Mouse (Mus musculus): Measurements from ENCODE around the gene Slit3.

Slit3 gene

GRCm38 (mm10) chr11:35178144-35178817 is 57.3 kb downstream of the Slit3 start:
- Histone ChIP-seq H3K4me3 (replicated peaks; ENCODE audit: low read length) (peak overlapping the region; percentile 69), H3K27me3 (ENCODE audit: insufficient read depth, low read length) (0 out of 2 replicates have a peak, but pooled peaks cover 7% of the 10 kb centered on the region), H3K9me3 (ENCODE audit: low read length) (no peaks in the 10 kb centered on the region), H3K4me1 (replicated peaks; ENCODE audit: low read depth, low read length) (peaks cover 11% of the 10 kb centered on the region), H3K36me3 (ENCODE audit: insufficient read depth, low read length) (no peaks in the 10 kb centered on the region)
- no peak for TF ChIP-seq CTCF (conservative IDR thresholded peaks at IDR 0.05; ENCODE audit: low read length)
- no peak for TF ChIP-seq NANOG (IDR thresholded peaks at IDR 0.05; ENCODE audit: borderline replicate concordance, low read length)
- TF ChIP-seq POU5F1 (IDR thresholded peaks at IDR 0.05; ENCODE audit: borderline replicate concordance, low read length), result no peak

- H3K27me3 ChIP-seq (ENCODE audit: insufficient read depth, low read length), result 0 out of 2 replicates have a peak, but pooled peaks cover 7% of the 10 kb centered on the region
- H3K4me1 ChIP-seq (replicated peaks; ENCODE audit: low read depth, low read length), result peaks cover 11% of the 10 kb centered on the region
- H3K4me3 ChIP-seq (replicated peaks; ENCODE audit: low read length), result no peak overlapping the region
- no peaks in the 10 kb centered on the region for H3K36me3 ChIP-seq (ENCODE audit: insufficient read depth, low read length)
- H3K9me3 ChIP-seq (ENCODE audit: low read length), result no peaks in the 10 kb centered on the region
- TF ChIP-seq NANOG (IDR thresholded peaks at IDR 0.05; ENCODE audit: borderline replicate concordance, low read length), result no peak
- TF ChIP-seq POU5F1 (IDR thresholded peaks at IDR 0.05; ENCODE audit: borderline replicate concordance, low read length), result no peak
Observed at GRCm38 (mm10) chr11:35179305-35179704, 58.3 kb downstream of the Slit3 start.

- Histone ChIP-seq H3K27me3 (ENCODE audit: insufficient read depth, low read length) (0 out of 2 replicates have a peak, but pooled peaks cover 4% of the 10 kb centered on the region), H3K4me3 (replicated peaks; ENCODE audit: low read length) (no peak overlapping the region), H3K9me3 (ENCODE audit: low read length) (no peaks in the 10 kb centered on the region; the same call in 1 of the 2 replicates), H3K36me3 (ENCODE audit: insufficient read depth, low read length) (no peaks in the 10 kb centered on the region), H3K4me1 (replicated peaks; ENCODE audit: low read depth, low read length) (peaks cover 9% of the 10 kb centered on the region)
- TF ChIP-seq CTCF (conservative IDR thresholded peaks at IDR 0.05; ENCODE audit: low read length) (no peak), POU5F1 (IDR thresholded peaks at IDR 0.05; ENCODE audit: borderline replicate concordance, low read length) (no peak), NANOG (IDR thresholded peaks at IDR 0.05; ENCODE audit: borderline replicate concordance, low read length) (no peak)
Observed at GRCm38 (mm10) chr11:35182887-35183286, 61.9 kb downstream of the Slit3 start.

GRCm38 (mm10) chr11:35194826-35195225 is 73.8 kb downstream of the Slit3 start:
- no peak for TF ChIP-seq NANOG (IDR thresholded peaks at IDR 0.05; ENCODE audit: borderline replicate concordance, low read length)
- TF ChIP-seq CTCF (conservative IDR thresholded peaks at IDR 0.05; ENCODE audit: low read length), result no peak
- TF ChIP-seq POU5F1 (IDR thresholded peaks at IDR 0.05; ENCODE audit: borderline replicate concordance, low read length), result no peak

GRCm38 (mm10) chr11:35196777-35197176 is 75.8 kb downstream of the Slit3 start:
- Histone ChIP-seq H3K4me1 (replicated peaks; ENCODE audit: low read depth, low read length) (no peaks in the 10 kb centered on the region), H3K36me3 (ENCODE audit: insufficient read depth, low read length) (no peaks in the 10 kb centered on the region), H3K27me3 (ENCODE audit: insufficient read depth, low read length) (no peaks in the 10 kb centered on the region), H3K9me3 (ENCODE audit: low read length) (no peaks in the 10 kb centered on the region), H3K4me3 (replicated peaks; ENCODE audit: low read length) (no peak overlapping the region)
- TF ChIP-seq NANOG (IDR thresholded peaks at IDR 0.05; ENCODE audit: borderline replicate concordance, low read length) (no peak), CTCF (conservative IDR thresholded peaks at IDR 0.05; ENCODE audit: low read length) (no peak), POU5F1 (IDR thresholded peaks at IDR 0.05; ENCODE audit: borderline replicate concordance, low read length) (no peak)

More at GRCm38 (mm10) chr11:35194826-35195225, 73.8 kb downstream of the Slit3 start:
- Histone ChIP-seq H3K27me3 (ENCODE audit: insufficient read depth, low read length) (no peaks in the 10 kb centered on the region), H3K4me1 (replicated peaks; ENCODE audit: low read depth, low read length) (no peaks in the 10 kb centered on the region), H3K9me3 (ENCODE audit: low read length) (no peaks in the 10 kb centered on the region), H3K4me3 (replicated peaks; ENCODE audit: low read length) (no peak overlapping the region), H3K36me3 (ENCODE audit: insufficient read depth, low read length) (no peaks in the 10 kb centered on the region)

- H3K9me3 ChIP-seq (ENCODE audit: low read length), result no peaks in the 10 kb centered on the region
- TF ChIP-seq CTCF (conservative IDR thresholded peaks at IDR 0.05; ENCODE audit: low read length) (no peak), POU5F1 (IDR thresholded peaks at IDR 0.05; ENCODE audit: borderline replicate concordance, low read length) (no peak)
Observed at GRCm38 (mm10) chr11:35198537-35199088, 77.6 kb downstream of the Slit3 start.

GRCm38 (mm10) chr11:35202332-35202731 is 81.3 kb downstream of the Slit3 start:
- Histone ChIP-seq H3K9me3 (ENCODE audit: low read length) (no peaks in the 10 kb centered on the region), H3K4me1 (replicated peaks; ENCODE audit: low read depth, low read length) (no peaks in the 10 kb centered on the region), H3K27me3 (ENCODE audit: insufficient read depth, low read length) (no peaks in the 10 kb centered on the region), H3K4me3 (replicated peaks; ENCODE audit: low read length) (no peak overlapping the region), H3K36me3 (ENCODE audit: insufficient read depth, low read length) (no peaks in the 10 kb centered on the region)
- TF ChIP-seq NANOG (IDR thresholded peaks at IDR 0.05; ENCODE audit: borderline replicate concordance, low read length), result no peak
- no peak for TF ChIP-seq CTCF (conservative IDR thresholded peaks at IDR 0.05; ENCODE audit: low read length)
- no peak for TF ChIP-seq POU5F1 (IDR thresholded peaks at IDR 0.05; ENCODE audit: borderline replicate concordance, low read length)

More at GRCm38 (mm10) chr11:35198537-35199088, 77.6 kb downstream of the Slit3 start:
- H3K4me3 ChIP-seq (replicated peaks; ENCODE audit: low read length), result no peak overlapping the region
- H3K27me3 ChIP-seq (ENCODE audit: insufficient read depth, low read length), result no peaks in the 10 kb centered on the region
- H3K36me3 ChIP-seq (ENCODE audit: insufficient read depth, low read length), result no peaks in the 10 kb centered on the region
- no peaks in the 10 kb centered on the region for H3K4me1 ChIP-seq (replicated peaks; ENCODE audit: low read depth, low read length)

GRCm38 (mm10) chr11:35203673-35204072 is 82.6 kb downstream of the Slit3 start:
- Histone ChIP-seq H3K9me3 (ENCODE audit: low read length) (no peaks in the 10 kb centered on the region), H3K4me3 (replicated peaks; ENCODE audit: low read length) (no peak overlapping the region), H3K4me1 (replicated peaks; ENCODE audit: low read depth, low read length) (no peaks in the 10 kb centered on the region), H3K27me3 (ENCODE audit: insufficient read depth, low read length) (no peaks in the 10 kb centered on the region), H3K36me3 (ENCODE audit: insufficient read depth, low read length) (no peaks in the 10 kb centered on the region)
- TF ChIP-seq CTCF (conservative IDR thresholded peaks at IDR 0.05; ENCODE audit: low read length), result no peak
- TF ChIP-seq POU5F1 (IDR thresholded peaks at IDR 0.05; ENCODE audit: borderline replicate concordance, low read length), result no peak
- TF ChIP-seq NANOG (IDR thresholded peaks at IDR 0.05; ENCODE audit: borderline replicate concordance, low read length), result no peak

Measured in E14TG2a.4 (cell line).